Mouse (Mus musculus) layer of hippocampus, adult 11-12 months (tissue): ENCODE data around the gene Twist2.

Experiments
- DNase-seq: peaks from one replicate; pipeline ENCODE4 v3.0.0; 2022; ENCODE audit warnings: low spot score

Twist2 gene

DNA sequence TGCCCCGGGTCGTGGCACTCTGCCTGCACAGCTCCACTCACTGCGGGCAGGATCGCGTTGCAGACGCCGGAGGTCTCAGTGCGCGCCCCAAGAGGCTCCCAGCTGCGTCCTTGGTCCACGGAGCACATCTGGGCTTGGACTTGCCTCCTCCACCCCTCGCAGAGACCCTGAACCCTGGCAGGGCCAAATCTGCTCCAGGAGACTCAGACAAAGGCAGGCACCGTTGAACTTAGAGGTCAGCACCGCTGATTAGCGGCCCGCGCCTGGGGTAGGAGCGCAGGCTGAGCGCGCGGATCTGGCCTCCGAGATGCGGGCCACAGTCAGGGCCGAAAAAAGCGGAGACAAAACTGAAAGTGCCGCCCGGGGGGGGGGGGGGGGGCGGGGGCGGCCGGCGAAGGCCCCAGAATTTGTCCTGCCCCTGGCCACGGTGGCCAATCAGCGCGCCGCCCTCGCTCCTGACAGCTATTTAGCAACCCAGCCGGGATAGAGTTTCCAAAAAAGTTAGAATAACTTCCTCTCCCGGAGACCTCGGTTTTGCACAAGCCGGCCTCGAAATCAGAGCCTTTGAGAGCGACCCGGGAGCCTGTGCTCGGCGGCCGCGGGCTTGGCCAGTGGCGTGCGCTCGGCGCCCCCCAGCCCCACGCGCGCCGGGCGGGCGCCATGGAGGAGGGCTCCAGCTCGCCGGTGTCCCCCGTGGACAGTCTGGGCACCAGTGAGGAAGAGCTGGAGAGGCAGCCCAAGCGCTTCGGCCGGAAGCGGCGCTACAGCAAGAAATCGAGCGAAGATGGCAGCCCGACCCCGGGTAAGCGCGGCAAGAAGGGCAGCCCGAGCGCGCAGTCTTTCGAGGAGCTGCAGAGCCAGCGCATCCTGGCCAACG lies at the start of gene Twist2:
Gene Twist2 (plus strand): TSS at position 495 of the 877 bp plus-strand sequence.
- DNase-seq: peak; percentile 19

DNA sequence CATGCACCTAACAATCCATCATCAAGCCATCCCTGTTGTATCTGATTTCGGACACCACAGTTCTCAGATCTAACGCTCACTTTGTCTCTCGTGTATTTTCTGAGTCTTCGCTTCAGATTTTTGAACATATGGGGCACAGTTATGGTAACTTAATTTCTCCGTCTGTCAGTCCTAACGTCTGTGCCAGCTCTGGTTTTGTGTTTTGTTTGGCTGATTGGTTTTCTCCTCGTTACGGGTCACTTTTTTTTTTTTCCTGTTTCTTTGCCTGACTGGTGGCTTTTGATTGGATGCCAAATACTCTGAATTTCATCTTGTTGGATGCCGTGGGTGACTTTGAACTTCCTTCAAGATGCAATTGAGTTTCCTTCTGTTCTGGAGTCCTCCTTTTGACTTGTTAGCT lies 48.3 kb upstream of the Twist2 start:
- DNase-seq: no peak

DNA sequence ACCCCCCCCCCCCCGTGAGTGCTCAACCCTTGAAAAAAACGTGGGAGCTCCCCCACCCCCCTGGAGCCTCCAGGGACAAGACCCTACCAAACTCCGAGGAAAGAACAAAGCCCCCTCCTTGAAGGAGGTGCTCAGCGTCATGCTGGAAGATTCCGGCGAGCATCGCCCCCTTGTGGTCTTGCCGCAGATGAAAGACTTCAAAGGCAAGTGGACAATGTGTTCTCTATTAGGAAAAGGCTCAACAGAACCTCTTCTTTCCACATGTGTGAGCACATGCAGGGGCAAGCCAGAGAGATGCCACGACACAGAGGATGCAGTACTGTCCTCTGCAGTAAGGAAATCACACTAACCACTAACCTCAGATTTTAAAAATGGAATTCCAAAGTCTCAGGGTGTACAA lies 46.2 kb upstream of the Twist2 start:
- peak; percentile 67 for DNase-seq

GRCm38 (mm10) chr1:91757292-91757691 lies 44.0 kb upstream of the Twist2 start:
- DNase-seq: no peak

- no peak for DNase-seq
Observed at GRCm38 (mm10) chr1:91758143-91758542, 43.1 kb upstream of the Twist2 start.

GRCm38 (mm10) chr1:91758600-91759515 lies 42.4 kb upstream of the Twist2 start:
- DNase-seq: no peak

- no peak for DNase-seq
Observed at GRCm38 (mm10) chr1:91760140-91760986, 40.9 kb upstream of the Twist2 start.

DNA sequence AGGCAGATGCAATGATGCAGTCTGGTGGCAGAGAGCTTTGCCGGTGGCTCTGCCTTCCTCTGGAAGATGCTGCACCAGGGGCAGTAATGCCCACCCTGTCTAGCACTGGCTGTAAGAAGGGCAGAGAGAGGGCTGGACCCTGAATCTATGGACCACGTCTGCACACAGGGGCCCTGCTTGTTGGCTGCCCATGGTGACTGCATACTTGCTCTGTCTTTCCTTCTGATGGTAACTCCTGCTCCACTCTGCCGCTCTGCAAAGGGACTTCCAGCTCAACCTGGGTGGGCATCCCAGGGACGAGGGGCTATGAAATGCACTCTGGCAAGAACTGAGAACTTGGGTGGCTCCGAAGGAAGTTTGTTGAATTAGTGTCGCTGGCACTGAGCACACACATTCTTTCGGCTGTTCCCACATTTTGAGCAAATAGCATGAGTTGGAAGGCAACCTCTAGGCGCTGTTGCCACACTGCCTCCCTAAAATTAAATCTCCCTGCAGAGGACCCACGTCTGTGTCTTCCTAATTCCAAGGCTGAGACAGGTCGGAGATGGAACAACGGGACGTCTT lies 38.7 kb upstream of the Twist2 start:
- DNase-seq: no peak

DNA sequence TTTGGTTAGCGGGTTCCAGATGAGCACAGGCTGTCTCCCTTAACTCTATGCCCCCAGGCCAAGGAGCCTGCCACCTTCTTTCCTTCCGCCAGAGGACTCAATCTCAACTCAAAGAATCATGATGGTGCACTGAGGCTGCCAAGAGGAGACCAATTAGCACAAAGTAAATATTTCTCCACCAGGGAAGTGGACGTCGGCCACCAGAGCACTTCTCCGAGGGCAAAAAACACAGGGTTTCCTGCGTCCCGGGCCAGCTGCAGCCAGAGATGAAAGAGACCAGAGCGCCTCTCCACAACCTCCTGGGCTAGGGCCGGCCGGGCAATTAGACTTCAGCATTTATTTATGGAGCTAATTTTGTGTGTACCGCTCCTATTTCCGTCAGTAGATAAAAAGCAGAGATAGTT lies 31.0 kb upstream of the Twist2 start:
- DNase-seq: no peak

GRCm38 (mm10) chr1:91770676-91771075 lies 30.6 kb upstream of the Twist2 start:
- no peak for DNase-seq

DNA sequence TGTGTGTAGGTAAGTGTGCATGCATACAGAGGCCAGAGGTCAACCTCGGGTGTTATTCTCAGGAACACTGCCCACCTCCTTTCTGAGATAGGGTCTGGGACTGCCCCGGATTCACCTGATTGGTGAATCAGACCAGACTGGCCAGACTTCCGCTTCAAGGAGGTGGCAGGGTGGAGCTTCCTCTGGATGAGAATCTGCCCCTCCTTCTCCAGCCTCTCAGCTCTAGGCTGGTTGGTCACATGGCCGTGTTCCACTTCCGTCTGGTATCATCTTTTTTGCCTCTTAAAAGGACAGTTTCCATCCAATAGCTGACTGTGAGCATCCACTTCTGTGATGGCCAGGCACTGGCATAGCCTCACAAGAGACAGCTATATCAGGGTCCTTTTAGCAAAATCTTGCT lies 24.3 kb upstream of the Twist2 start:
- no peak for DNase-seq

GRCm38 (mm10) chr1:91779819-91780218 lies 21.4 kb upstream of the Twist2 start:
- no peak for DNase-seq

DNA sequence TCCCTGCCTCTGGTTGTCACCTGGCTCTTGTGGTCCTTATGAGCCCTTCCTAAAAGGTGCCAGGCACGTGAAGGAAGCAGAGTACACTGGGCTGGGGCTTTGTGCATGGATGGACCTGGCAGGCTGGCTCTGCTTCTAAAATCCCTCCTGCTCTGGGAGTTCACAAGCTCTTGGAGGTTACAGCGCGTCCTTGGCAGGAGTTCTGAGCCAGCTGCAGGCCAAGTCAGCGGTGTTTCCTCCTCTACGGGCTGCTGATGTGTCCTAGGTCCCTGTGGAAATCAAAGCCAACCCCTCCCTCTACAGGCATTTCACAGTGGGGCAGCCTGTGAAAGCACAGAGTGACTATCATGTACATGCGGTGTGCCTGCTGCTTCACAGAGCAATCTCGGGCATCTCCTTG lies 20.1 kb upstream of the Twist2 start:
- DNase-seq: no peak

DNA sequence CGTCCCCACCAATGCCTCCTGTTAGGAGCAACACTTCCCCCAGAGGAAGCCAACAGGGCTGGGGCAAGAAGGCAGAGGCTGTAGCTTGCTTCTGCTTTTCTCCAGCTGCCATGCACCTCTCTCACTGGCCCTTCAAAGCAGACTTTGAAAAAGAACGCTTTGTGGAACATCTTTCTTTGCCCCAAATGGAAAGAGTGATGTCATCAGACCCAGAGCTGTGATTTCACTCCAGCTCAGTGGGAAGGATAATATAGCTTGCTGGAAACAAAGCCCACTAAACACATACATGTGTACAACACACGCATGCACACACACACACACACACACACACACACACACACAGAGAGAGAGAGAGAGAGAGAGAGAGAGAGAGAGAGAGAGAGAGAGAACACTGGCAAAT lies 17.1 kb upstream of the Twist2 start:
- DNase-seq: no peak

DNA sequence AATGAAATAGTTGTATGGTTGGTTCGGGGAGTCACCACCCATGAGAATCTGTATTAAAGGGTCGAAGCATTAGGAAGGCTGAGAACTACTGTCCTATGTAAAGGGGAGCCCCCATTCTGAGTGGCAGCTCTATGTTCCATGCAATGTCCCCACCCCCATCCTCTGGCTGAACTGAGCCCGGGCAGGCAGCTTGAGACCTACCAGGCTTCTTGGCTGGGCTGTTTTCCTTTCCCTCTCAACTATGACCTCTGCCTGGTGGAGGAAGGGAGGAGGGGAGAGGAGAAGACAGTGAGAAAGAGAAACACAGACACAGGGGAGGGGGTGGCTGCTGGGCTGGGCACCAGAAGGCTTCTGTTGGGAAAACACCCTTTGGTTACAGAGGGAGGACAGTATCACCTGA lies 1.9 kb upstream of the Twist2 start:
- DNase-seq: no peak

GRCm38 (mm10) chr1:91800348-91800747 lies 913 bp upstream of the Twist2 start:
- no peak for DNase-seq

GRCm38 (mm10) chr1:91801844-91802366 lies 644 bp downstream of the Twist2 start:
- DNase-seq: no peak

GRCm38 (mm10) chr1:91802406-91803121 lies 1.3 kb downstream of the Twist2 start:
- no peak for DNase-seq

DNA sequence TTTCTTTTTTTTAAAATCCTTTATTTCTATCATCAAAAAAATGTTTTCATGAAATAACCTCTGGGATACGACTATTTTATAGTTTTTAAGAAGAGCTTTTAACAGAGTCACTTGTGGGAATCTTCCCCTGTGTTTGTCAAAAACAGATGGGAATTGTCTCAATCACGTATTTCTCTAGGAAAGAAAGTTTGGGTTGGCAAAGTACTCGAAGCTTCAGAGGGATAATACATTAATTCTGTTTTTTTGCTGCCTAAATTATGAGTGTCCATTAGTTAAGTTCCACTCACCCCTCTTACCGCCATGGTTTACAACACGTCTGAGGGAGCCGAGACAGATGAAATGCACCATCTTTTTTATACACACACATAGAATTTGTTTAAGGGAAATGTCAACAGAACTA lies 2.2 kb downstream of the Twist2 start:
- DNase-seq: no peak

GRCm38 (mm10) chr1:91816067-91816466 lies 14.8 kb downstream of the Twist2 start:
- no peak for DNase-seq

DNA sequence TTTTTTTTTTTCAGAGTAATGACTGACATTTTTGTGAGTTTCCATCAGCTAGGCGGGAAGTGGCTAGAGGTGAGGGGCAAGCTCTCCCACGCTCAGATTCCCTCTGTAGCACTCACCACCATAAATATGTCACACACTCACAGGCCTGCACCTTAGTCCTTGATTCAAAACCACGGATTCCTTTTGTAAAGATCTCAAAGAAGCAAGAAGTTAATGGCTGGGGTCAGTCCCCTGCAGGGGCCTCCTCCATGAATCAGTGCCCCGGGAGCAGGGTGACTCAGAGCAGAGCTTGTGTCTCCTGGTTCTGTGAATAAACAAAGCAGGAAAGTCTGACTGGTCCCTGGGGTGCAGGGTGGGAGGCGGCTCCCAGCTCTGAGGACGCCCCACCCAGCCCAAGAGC lies 15.3 kb downstream of the Twist2 start:
- no peak for DNase-seq
